Mouse (Mus musculus) fat pad, adult 2 months (tissue): ENCODE data around the gene Satb2.

Source experiments
- DNase-seq: peaks from one replicate; pipeline ENCODE4 v3.0.0-alpha.2; 2011; ENCODE audit warnings: low read depth, low spot score; ENCODE audit errors: extremely low read depth

The Satb2 gene

DNA sequence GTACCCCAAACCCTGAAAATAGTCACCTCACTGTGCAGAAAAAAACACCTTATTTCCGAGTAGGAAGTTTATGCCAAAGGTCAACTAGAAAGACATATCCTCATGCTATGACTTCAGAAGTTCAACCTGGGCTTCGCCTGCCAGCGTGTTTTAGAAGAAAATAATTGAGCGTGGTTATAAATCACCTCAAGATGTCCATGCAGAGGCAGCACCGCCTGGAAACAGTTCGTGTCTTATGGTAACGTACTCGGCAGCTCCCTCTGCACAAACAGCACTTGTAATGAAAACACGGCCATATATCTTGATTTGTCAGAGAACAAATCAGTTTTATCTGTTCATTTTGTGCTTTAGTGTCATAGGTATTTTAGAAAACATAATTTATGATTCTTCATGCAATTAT, 44.6 kb downstream of the Satb2 start:
- no peak for DNase-seq

DNA sequence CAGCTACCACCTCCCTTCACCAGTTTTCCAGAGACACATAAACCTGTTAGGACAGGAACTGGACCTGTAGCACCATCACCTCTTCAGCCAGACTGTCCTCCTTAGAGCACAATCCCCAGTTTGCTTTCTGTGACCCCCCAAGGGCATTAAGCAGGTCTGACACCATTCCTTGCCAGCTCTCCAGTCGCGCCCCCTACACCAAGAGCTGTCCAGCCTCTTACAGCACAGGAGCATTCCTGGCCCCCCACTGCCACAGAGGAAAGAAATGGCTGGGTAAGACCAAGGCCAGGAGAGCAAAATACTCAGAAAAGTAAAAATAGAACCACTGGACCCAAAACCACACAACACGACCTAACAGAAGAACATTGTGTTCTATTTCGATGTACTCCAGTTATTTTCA, 48.4 kb downstream of the Satb2 start:
- DNase-seq: no peak

GRCm38 (mm10) chr1:56928731-56929130, 49.7 kb downstream of the Satb2 start:
- DNase-seq: no peak

GRCm38 (mm10) chr1:56920472-56920871, 58.0 kb downstream of the Satb2 start:
- no peak for DNase-seq

- DNase-seq: no peak
Measured at GRCm38 (mm10) chr1:56914279-56914678, 64.2 kb downstream of the Satb2 start.

DNA sequence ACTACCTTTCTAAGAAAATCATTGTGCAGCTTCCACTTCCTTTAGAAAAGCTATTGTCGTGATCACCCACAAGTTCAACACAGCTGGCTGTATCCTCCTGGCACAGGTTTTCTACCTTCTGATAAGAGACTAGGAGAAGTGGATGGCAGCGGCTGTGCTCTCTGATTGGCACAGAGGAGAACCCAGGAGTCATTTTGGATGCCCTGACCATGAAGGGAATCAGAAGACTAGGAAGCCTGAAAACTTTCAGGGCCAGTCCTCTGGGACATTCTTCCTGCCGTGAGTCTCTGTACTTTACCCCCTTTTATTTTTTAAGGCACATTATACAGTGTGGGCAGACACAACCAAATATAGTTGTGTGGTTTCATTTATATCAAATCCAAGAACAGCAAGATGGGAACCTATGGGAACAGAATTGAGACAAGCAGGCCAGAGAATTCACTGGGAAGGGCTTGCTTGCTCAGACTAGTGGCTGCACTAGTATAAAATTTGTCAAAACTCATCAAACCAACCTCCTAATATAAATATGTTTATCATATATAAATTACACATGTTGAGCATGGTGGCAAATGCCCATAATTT, 77.7 kb downstream of the Satb2 start:
- no peak for DNase-seq

- DNase-seq: no peak
Measured at GRCm38 (mm10) chr1:56900187-56900586, 78.3 kb downstream of the Satb2 start.

DNA sequence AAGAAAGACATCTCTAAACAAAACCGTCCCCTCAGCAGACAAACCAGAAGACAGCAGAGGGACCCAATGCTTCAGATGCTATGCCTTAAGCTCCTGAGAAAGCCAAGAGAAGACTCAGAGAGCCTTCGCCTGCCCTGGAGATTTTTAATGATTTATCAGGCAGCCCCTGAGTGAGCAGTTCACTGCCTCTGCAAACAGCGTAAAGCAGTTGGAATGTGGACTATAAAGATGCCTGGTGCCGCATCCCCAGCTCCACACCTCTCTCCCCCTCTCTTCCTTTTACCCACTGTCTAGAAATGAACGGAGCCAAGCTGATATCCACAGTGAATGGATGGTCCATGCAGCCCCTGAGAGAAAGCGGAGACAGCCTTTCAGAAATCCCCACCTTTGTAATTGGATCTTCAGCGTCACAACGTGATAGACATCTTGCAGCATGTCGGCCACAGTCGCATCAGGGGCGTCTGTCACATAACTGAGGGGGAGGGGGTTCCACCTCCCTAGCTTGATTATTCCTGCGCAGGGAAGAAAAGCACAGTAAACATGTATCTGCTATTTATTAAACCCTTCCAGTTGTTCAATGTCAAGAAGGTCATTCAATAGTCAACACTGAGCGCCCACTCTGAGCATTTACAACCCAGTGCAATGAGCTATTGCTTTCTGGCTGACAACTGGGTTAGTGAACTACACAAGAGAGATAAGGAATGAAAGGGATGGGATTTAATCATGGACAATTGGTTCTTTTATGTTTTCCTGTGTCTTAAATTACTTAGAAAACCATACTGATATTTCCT, 79.6 kb downstream of the Satb2 start:
- no peak for DNase-seq

GRCm38 (mm10) chr1:56897492-56898180, 80.8 kb downstream of the Satb2 start:
- no peak for DNase-seq

DNA sequence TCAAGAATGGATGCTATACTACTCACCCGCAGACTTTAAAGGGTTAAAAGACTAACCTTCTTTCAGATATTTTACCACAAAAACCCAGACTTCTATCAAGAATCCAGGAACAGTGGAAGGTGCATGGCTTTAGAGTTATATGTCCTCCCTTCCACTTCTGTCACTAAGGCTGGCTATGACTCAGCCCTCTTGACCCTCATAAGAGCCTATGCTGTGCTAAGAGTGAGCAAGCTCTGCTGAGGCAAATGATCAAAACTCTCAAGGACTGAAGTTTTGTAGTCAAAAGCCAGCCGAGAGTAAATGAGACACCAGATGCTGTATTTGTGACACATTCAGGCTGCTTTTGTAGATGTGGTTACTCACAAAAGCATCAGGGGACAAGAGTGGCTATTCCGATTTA, 81.8 kb downstream of the Satb2 start:
- DNase-seq: no peak

- no peak for DNase-seq
Measured at GRCm38 (mm10) chr1:56892766-56893165, 85.7 kb downstream of the Satb2 start.

DNA sequence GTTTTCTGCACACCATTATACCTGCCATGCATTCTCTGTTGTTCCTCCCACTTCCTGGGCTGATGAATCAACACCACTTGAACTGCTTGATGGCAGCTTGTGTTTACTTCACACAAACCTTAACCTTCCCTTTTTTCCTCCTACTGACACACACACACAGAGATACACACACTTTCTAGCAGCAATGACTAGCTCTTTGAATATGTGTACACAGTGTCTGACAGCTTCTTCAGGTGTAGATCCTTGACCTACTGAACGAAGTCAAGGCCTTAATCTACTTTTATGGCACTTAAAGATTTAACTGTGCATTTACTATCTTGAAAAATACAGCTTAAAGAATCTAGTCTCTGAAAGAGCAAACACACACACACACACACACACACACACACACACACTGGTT, 89.5 kb downstream of the Satb2 start:
- no peak for DNase-seq

- no peak for DNase-seq
Measured at GRCm38 (mm10) chr1:56887524-56887923, 90.9 kb downstream of the Satb2 start.

- no peak for DNase-seq
Measured at GRCm38 (mm10) chr1:56871485-56871884, 107.0 kb downstream of the Satb2 start.

DNA sequence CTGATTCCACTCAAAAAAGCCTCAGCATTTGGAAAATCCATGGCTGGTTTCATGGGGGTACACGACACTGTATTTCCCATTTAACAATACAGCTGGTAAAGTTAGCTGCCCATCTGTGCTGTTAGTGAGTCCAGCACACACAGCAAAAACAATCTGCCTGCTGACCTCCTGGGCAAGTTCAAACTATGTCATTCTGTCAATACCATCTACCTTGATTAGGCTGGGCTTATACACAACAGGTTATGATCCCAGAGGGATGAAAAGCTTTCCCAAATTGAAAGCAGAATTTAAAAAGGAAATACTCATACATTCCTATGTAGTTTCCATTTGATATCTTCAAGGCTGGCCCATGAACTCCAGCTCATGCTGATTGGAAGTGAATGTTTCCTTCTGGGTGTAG, 113.2 kb downstream of the Satb2 start:
- DNase-seq: no peak

GRCm38 (mm10) chr1:56862799-56863198, 115.7 kb downstream of the Satb2 start:
- DNase-seq: no peak

DNA sequence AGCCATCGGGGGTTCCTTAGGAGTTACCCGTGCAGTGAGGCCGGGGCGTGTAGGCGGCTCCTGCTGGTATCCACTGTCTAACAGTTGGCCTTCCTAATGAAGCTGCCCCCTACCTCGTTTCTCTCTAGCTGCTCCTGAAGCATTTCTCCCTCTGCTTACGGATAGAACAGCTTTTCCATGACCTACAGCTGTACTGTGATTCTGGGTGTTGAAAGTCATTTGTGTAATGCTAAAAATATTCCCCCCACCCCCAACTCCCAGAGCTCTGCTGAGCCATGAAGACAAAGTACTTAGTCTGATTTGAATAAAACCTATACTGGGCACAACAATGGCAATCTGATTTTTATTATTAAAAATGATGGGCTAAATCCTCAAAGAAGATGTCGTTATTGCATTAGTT, 121.2 kb downstream of the Satb2 start:
- no peak for DNase-seq

GRCm38 (mm10) chr1:56850446-56850845, 128.0 kb downstream of the Satb2 start:
- no peak for DNase-seq

DNA sequence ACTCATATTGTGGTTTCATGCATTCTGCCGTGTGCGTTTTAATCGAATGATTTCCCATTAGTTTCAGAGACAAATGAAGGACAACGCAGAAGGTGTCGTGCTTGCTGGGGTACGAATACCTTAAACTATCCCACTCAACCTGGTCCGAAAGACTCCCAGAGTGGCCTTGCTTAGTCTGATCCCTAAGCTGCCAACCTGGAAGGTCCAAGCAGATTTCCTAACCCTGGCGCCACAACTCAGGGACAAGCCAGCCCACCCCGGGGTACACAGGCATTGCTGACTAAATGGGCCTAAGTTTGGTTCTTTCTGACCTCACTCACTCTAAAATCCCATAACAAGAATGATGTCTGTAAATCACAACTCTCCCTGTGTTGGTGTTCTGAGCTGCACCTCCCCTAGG, 132.1 kb downstream of the Satb2 start:
- no peak for DNase-seq

DNA sequence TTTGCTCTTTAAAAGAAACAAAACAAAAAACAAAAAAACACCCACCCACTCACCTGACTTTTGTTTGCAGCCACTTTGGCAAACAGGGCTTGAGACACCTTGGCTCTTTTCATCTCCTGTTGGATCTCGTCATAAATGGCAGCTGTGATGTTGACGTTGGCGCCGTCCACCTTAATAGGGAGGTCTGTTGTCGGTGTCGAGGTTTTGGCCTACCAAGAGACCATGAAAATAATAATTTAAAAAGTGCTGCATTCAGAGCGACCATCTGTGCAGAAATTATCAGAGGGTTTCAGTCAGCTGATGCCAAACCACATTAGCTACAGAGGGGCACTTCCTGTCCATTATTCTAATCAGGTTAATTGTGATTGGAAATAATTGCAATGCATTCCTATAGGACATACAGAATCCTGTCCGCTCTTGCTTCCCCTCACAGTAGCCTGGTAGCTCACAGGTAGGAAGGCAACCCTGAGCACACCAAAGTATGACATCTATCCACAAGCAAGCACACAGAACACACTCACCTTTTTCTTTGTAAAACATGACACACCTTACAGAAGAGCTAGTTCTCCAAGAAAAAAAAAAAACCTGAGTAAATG, 132.8 kb downstream of the Satb2 start:
- DNase-seq: no peak

DNA sequence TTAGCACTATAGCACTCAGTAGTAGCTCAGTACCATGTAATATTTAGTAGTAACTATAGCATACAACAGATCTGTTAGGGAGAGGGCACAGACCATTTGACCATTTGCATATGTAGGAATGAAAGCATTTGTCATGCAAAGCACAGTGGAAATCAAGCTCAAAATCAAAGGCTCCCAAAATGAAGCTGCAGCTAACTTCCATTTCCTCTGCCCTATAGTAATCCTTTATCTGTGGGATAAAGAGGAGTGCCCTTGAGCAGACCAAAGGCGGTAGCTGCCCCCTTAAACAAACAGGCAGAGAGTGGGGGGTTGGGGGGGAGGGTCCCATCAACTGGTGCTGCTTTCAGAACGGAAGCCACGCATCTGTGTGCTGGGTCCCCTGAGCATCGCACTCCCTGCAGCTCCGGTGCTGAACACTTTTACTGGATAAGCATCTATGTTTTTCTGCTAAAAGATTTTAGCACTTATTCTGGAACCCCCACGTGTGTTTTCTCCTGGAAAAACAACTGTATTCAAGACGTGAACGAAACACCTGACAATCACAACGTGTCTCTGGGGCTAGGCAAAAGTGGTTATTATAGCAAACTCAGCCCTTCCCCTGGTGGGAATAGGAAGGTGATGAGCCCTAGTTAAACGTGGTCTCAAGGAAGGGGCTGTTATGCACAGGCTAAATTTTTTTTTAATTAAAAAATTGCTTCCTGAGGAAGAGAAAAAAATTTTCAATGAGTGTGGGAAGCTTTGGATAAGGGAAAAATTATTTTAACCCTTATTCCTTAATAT, 133.7 kb downstream of the Satb2 start:
- DNase-seq: no peak
